Mouse (Mus musculus): ENCODE results near the gene Dst. TPM values are rescaled to one million over a fixed set of nuclear protein-coding genes. Genes with fewer than 3 reads are reported as not detected.

Dst gene
- polyA plus RNA-seq, 1 experiment = 9.5 TPM

GRCm38 (mm10) chr1:33932845-33933499 lies 24.9 kb downstream of the Dst start:
- Histone ChIP-seq H3K4me3 (replicated peaks; ENCODE audit: control insufficient read depth, low read depth, low read length) (no peak overlapping the region), H3K4me1 (ENCODE audit: control insufficient read depth, insufficient read depth, low read length) (no peaks in the 10 kb centered on the region), H3K27ac (ENCODE audit: control insufficient read depth, insufficient read depth, low read depth, low read length, poor library complexity) (no peak overlapping the region)
- TF ChIP-seq POLR2A (IDR thresholded peaks at IDR 0.05; ENCODE audit: borderline replicate concordance, control insufficient read depth, low read depth, low read length) (no peak), CTCF (IDR thresholded peaks at IDR 0.05; ENCODE audit: control insufficient read depth, insufficient read depth, low read length) (no peak)
- WGBS = 80% methylated on average over 14 of the region's 14 CpGs

- Histone ChIP-seq H3K4me1 (ENCODE audit: control insufficient read depth, insufficient read depth, low read length) (no peaks in the 10 kb centered on the region), H3K4me3 (replicated peaks; ENCODE audit: control insufficient read depth, low read depth, low read length) (no peak overlapping the region), H3K27ac (ENCODE audit: control insufficient read depth, insufficient read depth, low read depth, low read length, poor library complexity) (no peak overlapping the region)
- 74% methylated on average over 3 of the region's 3 CpGs for WGBS
- TF ChIP-seq CTCF (IDR thresholded peaks at IDR 0.05; ENCODE audit: control insufficient read depth, insufficient read depth, low read length) (no peak), POLR2A (IDR thresholded peaks at IDR 0.05; ENCODE audit: borderline replicate concordance, control insufficient read depth, low read depth, low read length) (no peak)
Measured at GRCm38 (mm10) chr1:33935946-33936345, 27.9 kb downstream of the Dst start.

- no peak overlapping the region for H3K27ac ChIP-seq (ENCODE audit: control insufficient read depth, insufficient read depth, low read depth, low read length, poor library complexity)
- 69% methylated on average over 5 of the region's 5 CpGs for WGBS
- TF ChIP-seq POLR2A (IDR thresholded peaks at IDR 0.05; ENCODE audit: borderline replicate concordance, control insufficient read depth, low read depth, low read length) = no peak
- no peak for TF ChIP-seq CTCF (IDR thresholded peaks at IDR 0.05; ENCODE audit: control insufficient read depth, insufficient read depth, low read length)
Measured at GRCm38 (mm10) chr1:33939828-33940227, 31.8 kb downstream of the Dst start.

GRCm38 (mm10) chr1:33940364-33940928 lies 32.4 kb downstream of the Dst start:
- no peak for TF ChIP-seq CTCF (IDR thresholded peaks at IDR 0.05; ENCODE audit: control insufficient read depth, insufficient read depth, low read length)
- Histone ChIP-seq H3K4me1 (ENCODE audit: control insufficient read depth, insufficient read depth, low read length) (no peaks in the 10 kb centered on the region), H3K4me3 (replicated peaks; ENCODE audit: control insufficient read depth, low read depth, low read length) (no peak overlapping the region), H3K27ac (ENCODE audit: control insufficient read depth, insufficient read depth, low read depth, low read length, poor library complexity) (no peak overlapping the region)
- WGBS = 77% methylated on average over 11 of the region's 11 CpGs

More at GRCm38 (mm10) chr1:33939828-33940227, 31.8 kb downstream of the Dst start:
- no peaks in the 10 kb centered on the region for H3K4me1 ChIP-seq (ENCODE audit: control insufficient read depth, insufficient read depth, low read length)
- H3K4me3 ChIP-seq (replicated peaks; ENCODE audit: control insufficient read depth, low read depth, low read length) = no peak overlapping the region

GRCm38 (mm10) chr1:33942638-33943037 lies 34.6 kb downstream of the Dst start:
- 53% methylated on average over 8 of the region's 8 CpGs for WGBS
- no peak overlapping the region for H3K4me3 ChIP-seq (replicated peaks; ENCODE audit: control insufficient read depth, low read depth, low read length)
- TF ChIP-seq CTCF (IDR thresholded peaks at IDR 0.05; ENCODE audit: control insufficient read depth, insufficient read depth, low read length) = no peak
- TF ChIP-seq POLR2A (IDR thresholded peaks at IDR 0.05; ENCODE audit: borderline replicate concordance, control insufficient read depth, low read depth, low read length) = no peak
- H3K27ac ChIP-seq (ENCODE audit: control insufficient read depth, insufficient read depth, low read depth, low read length, poor library complexity) = no peak overlapping the region
- no peaks in the 10 kb centered on the region for H3K4me1 ChIP-seq (ENCODE audit: control insufficient read depth, insufficient read depth, low read length)

- Histone ChIP-seq H3K4me3 (replicated peaks; ENCODE audit: control insufficient read depth, low read depth, low read length) (no peak overlapping the region), H3K4me1 (ENCODE audit: control insufficient read depth, insufficient read depth, low read length) (no peaks in the 10 kb centered on the region), H3K27ac (ENCODE audit: control insufficient read depth, insufficient read depth, low read depth, low read length, poor library complexity) (no peak overlapping the region)
- 76% methylated on average over 2 of the region's 2 CpGs for WGBS
- TF ChIP-seq POLR2A (IDR thresholded peaks at IDR 0.05; ENCODE audit: borderline replicate concordance, control insufficient read depth, low read depth, low read length) (no peak), CTCF (IDR thresholded peaks at IDR 0.05; ENCODE audit: control insufficient read depth, insufficient read depth, low read length) (no peak)
Measured at GRCm38 (mm10) chr1:33943943-33944342, 35.9 kb downstream of the Dst start.

GRCm38 (mm10) chr1:33944977-33945750 lies 37.1 kb downstream of the Dst start:
- WGBS = 79% methylated on average over 17 of the region's 17 CpGs
- H3K4me1 ChIP-seq (ENCODE audit: control insufficient read depth, insufficient read depth, low read length) = no peaks in the 10 kb centered on the region
- H3K4me3 ChIP-seq (replicated peaks; ENCODE audit: control insufficient read depth, low read depth, low read length) = no peak overlapping the region
- TF ChIP-seq POLR2A (IDR thresholded peaks at IDR 0.05; ENCODE audit: borderline replicate concordance, control insufficient read depth, low read depth, low read length) = no peak
- TF ChIP-seq CTCF (IDR thresholded peaks at IDR 0.05; ENCODE audit: control insufficient read depth, insufficient read depth, low read length) = no peak
- no peak overlapping the region for H3K27ac ChIP-seq (ENCODE audit: control insufficient read depth, insufficient read depth, low read depth, low read length, poor library complexity)

GRCm38 (mm10) chr1:33945756-33946155 lies 37.7 kb downstream of the Dst start:
- Histone ChIP-seq H3K27ac (ENCODE audit: control insufficient read depth, insufficient read depth, low read depth, low read length, poor library complexity) (no peak overlapping the region), H3K4me1 (ENCODE audit: control insufficient read depth, insufficient read depth, low read length) (no peaks in the 10 kb centered on the region), H3K4me3 (replicated peaks; ENCODE audit: control insufficient read depth, low read depth, low read length) (no peak overlapping the region)
- TF ChIP-seq POLR2A (IDR thresholded peaks at IDR 0.05; ENCODE audit: borderline replicate concordance, control insufficient read depth, low read depth, low read length) = no peak
- no peak for TF ChIP-seq CTCF (IDR thresholded peaks at IDR 0.05; ENCODE audit: control insufficient read depth, insufficient read depth, low read length)
- 72% methylated on average over 6 of the region's 6 CpGs for WGBS
